Mouse (Mus musculus): Measurements from ENCODE around the gene Slc19a1. TPM values are rescaled to one million over a fixed set of nuclear protein-coding genes. Genes with fewer than 3 reads are reported as not detected.
A peak's percentile ranks its signal among the peaks of the same experiment; 100 is the strongest.

The Slc19a1 gene
- polyA plus RNA-seq, 1 experiment from 2014 or later: 9.6 TPM

DNA sequence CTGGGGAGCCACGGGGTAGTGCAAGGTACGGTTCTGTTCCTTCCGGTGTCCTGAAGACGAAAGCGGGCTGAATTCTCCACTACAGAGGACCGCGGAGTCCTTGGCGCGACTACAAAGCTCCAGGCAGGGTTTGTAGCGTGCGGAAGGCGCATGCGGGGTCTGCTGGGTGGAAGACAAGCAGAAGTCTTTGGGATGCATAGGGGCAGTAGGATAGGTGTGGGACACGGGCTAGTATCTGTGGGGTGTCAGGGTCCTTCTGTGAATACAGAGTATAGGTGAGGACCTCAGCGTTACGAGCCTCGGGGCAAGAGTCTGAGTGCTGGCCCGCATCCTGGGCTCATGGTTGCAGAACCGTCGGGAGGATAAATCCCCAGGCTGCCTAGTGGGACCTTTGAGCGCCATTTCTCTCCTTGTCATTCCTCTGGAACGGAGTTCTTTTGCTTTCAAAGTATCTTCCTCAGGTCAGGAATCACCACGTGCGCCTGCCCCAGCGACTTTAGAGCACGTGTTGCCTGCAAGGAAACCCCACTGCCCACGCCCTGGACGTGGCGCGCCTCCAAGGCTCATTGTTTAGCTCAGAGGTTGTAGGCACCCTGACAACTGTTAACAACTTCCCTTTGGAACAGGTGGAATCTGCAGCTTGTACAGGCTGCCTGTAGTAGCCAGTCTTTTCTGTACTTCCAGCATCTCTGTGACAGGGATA, 1.4 kb downstream of the Slc19a1 start:
- Histone ChIP-seq H3K27ac (no peak overlapping the region), H3K4me1 (replicated peaks) (peaks cover 15% of the 10 kb centered on the region), H3K9me3 (replicated peaks) (no peaks in the 10 kb centered on the region), H3K4me2 (peak overlapping the region; percentile 96), H3K9ac (peak overlapping the region; percentile 71), H3K4me3 (peak overlapping the region; percentile 70), H3K36me3 (peaks cover 4% of the 10 kb centered on the region), H3K27me3 (peaks cover 4% of the 10 kb centered on the region; the same call in 1 of the 2 replicates)
- peak; percentile 32; the same call in 1 of the 2 replicates for ATAC-seq (replicated peaks; ENCODE audit: insufficient number of reproducible peaks, insufficient read depth, low FRiP score, low read depth)
- WGBS: under 1% methylated on average over 30 of the region's 30 CpGs

- H3K27ac ChIP-seq: no peak overlapping the region
- H3K27me3 ChIP-seq: peaks cover 4% of the 10 kb centered on the region; the same call in 1 of the 2 replicates
- peaks cover 15% of the 10 kb centered on the region for H3K4me1 ChIP-seq (replicated peaks)
- no peak overlapping the region for H3K4me3 ChIP-seq
- peaks cover 11% of the 10 kb centered on the region for H3K36me3 ChIP-seq
- 71% methylated on average over 6 of the region's 6 CpGs for WGBS
- no peak overlapping the region for H3K9ac ChIP-seq
- no peak overlapping the region for H3K4me2 ChIP-seq
- no peak for ATAC-seq (replicated peaks; ENCODE audit: insufficient number of reproducible peaks, insufficient read depth, low FRiP score, low read depth)
- no peaks in the 10 kb centered on the region for H3K9me3 ChIP-seq (replicated peaks)
These were observed 3.4 kb downstream of the Slc19a1 start for GRCm38 (mm10) chr10:77035487-77035886.

- no peak overlapping the region for H3K4me2 ChIP-seq
- peaks cover 9% of the 10 kb centered on the region for H3K4me1 ChIP-seq (replicated peaks)
- H3K9ac ChIP-seq: no peak overlapping the region
- no peak overlapping the region for H3K27ac ChIP-seq
- peaks cover 21% of the 10 kb centered on the region for H3K36me3 ChIP-seq
- no peak for ATAC-seq (replicated peaks; ENCODE audit: insufficient number of reproducible peaks, insufficient read depth, low FRiP score, low read depth)
- H3K9me3 ChIP-seq (replicated peaks): no peaks in the 10 kb centered on the region
- 90% methylated on average over 8 of the region's 8 CpGs for WGBS
- H3K27me3 ChIP-seq: no peaks in the 10 kb centered on the region; the same call in 1 of the 2 replicates
- no peak overlapping the region for H3K4me3 ChIP-seq
These were observed 6.6 kb downstream of the Slc19a1 start for GRCm38 (mm10) chr10:77038579-77039174.

DNA sequence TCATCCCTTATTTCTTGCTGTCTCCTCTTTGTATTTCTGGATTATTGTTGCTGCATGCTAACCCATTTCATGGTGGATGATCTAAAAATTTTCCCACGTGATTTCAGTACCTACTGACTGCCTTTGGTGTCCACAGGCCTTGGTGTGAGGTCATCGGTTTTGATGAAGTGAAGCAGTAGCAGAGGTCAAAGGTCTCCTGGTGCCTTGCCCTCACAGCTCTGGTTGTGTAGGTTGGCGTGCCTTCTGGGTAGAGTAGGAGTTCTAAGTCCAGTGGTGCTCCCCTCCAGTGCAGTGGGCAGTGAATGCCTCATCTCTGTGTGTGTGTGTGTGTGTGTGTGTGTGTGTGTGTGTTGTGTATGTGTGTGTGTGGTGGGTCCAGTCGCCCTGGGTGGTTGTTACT, 16.2 kb downstream of the Slc19a1 start:
- Histone ChIP-seq H3K27ac (no peak overlapping the region), H3K4me2 (no peak overlapping the region), H3K4me1 (replicated peaks) (no peaks in the 10 kb centered on the region), H3K36me3 (peaks cover 23% of the 10 kb centered on the region; the same call in 1 of the 2 replicates), H3K9ac (no peak overlapping the region), H3K4me3 (no peak overlapping the region), H3K27me3 (no peaks in the 10 kb centered on the region), H3K9me3 (replicated peaks) (no peaks in the 10 kb centered on the region)
- 72% methylated on average over 4 of the region's 4 CpGs for WGBS
- ATAC-seq (replicated peaks; ENCODE audit: insufficient number of reproducible peaks, insufficient read depth, low FRiP score, low read depth): no peak

GRCm38 (mm10) chr10:77048606-77049005, 16.6 kb downstream of the Slc19a1 start:
- H3K36me3 ChIP-seq: peaks cover 23% of the 10 kb centered on the region; the same call in 1 of the 2 replicates
- H3K27ac ChIP-seq: no peak overlapping the region
- H3K9ac ChIP-seq: no peak overlapping the region
- WGBS: 87% methylated on average over 3 of the region's 3 CpGs
- H3K4me3 ChIP-seq: no peak overlapping the region
- no peaks in the 10 kb centered on the region for H3K4me1 ChIP-seq (replicated peaks)
- no peaks in the 10 kb centered on the region for H3K27me3 ChIP-seq
- no peak for ATAC-seq (replicated peaks; ENCODE audit: insufficient number of reproducible peaks, insufficient read depth, low FRiP score, low read depth)
- H3K4me2 ChIP-seq: no peak overlapping the region
- no peaks in the 10 kb centered on the region for H3K9me3 ChIP-seq (replicated peaks)

DNA sequence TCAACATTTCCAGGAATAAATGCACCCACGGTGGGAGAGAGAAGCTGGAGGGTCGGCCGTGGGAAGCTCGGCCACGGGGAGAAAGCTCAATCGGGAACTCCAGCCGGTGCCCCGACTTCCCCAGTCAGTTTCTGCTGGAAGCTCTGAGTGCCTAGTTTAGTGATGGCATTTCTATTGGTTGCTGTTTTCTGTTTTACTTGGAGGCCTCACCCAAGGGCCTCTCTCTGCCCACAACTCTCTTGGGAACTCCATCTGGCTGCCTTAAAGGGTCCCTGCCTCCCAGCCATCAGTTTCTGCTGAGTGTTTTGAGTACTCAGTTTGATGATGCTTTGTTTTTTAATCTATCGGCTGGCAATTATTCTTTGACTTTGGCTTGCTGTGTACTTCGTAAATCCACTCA, 24.7 kb downstream of the Slc19a1 start:
- H3K27ac ChIP-seq: no peak overlapping the region
- ATAC-seq (replicated peaks; ENCODE audit: insufficient number of reproducible peaks, insufficient read depth, low FRiP score, low read depth): no peak

GRCm38 (mm10) chr10:77061426-77061825, 29.4 kb downstream of the Slc19a1 start:
- Histone ChIP-seq H3K4me3 (no peak overlapping the region), H3K36me3 (peaks cover 14% of the 10 kb centered on the region), H3K9ac (no peak overlapping the region), H3K4me1 (replicated peaks) (no peaks in the 10 kb centered on the region; the same call in 1 of the 2 replicates), H3K27me3 (no peaks in the 10 kb centered on the region), H3K4me2 (no peak overlapping the region), H3K9me3 (replicated peaks) (no peaks in the 10 kb centered on the region), H3K27ac (no peak overlapping the region)
- ATAC-seq (replicated peaks; ENCODE audit: insufficient number of reproducible peaks, insufficient read depth, low FRiP score, low read depth): no peak
- 64% methylated on average over 3 of the region's 3 CpGs for WGBS

More for the DNA sequence above, 24.7 kb downstream of the Slc19a1 start:
- Histone ChIP-seq H3K4me3 (no peak overlapping the region), H3K9ac (no peak overlapping the region), H3K27me3 (no peaks in the 10 kb centered on the region), H3K4me2 (no peak overlapping the region), H3K4me1 (replicated peaks) (no peaks in the 10 kb centered on the region; the same call in 1 of the 2 replicates), H3K9me3 (replicated peaks) (no peaks in the 10 kb centered on the region), H3K36me3 (peaks cover 14% of the 10 kb centered on the region; the same call in 1 of the 2 replicates)
- 74% methylated on average over 10 of the region's 10 CpGs for WGBS

DNA sequence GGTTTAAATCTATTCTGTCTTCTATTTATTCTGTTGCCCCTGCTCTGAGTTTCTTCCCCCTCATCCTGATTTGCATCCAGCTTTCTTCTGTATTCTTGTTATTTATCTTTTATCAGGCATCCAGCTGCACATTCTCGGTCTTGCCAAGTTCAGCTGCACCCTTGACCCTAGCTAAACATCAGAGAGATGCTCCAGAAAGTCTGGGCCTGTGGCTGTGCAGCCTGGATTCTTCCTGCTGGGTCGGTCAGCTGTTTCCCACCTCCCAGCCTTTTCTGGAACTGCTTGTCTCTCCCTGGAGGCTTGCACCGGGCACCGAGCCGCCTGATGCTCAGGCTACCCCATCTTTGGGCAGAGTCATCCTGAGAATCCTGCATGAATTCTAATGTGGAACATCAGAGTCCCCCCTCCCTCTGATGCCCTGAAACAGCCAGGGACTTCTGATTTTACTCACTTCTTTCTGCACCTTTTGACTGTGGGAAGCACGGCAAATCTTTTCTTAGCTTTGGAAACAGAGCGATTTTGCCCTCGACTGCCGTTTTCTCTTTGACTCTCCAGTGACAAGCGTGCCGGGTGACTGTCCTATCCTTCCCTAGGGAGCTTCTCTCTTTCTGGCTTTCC, 30.5 kb downstream of the Slc19a1 start:
- Histone ChIP-seq H3K9me3 (replicated peaks) (no peaks in the 10 kb centered on the region), H3K4me3 (no peak overlapping the region), H3K27ac (no peak overlapping the region), H3K27me3 (no peaks in the 10 kb centered on the region), H3K4me1 (replicated peaks) (no peaks in the 10 kb centered on the region), H3K9ac (no peak overlapping the region), H3K4me2 (no peak overlapping the region), H3K36me3 (peaks cover 14% of the 10 kb centered on the region)
- 66% methylated on average over 11 of the region's 11 CpGs for WGBS
- no peak for ATAC-seq (replicated peaks; ENCODE audit: insufficient number of reproducible peaks, insufficient read depth, low FRiP score, low read depth)

DNA sequence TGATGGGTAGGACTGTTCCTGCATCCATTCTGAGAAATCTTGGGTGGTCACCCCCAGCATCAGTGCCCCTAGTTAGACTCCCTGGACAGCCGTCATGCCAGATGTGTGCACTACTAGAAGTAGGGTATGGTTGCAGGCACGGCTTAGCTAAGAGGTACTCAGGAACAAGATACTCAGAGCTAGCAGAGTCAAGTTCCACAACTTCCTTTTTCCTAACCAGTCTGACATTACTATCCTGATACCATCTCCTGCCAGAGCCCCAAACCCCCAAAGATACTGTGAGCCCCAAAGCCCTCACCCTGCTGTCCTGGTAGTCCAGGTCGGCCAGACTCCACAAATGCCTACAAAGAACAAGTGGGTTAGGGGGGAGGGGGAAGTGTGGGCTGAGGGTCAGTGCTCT, 32.2 kb downstream of the Slc19a1 start:
- Histone ChIP-seq H3K4me3 (no peak overlapping the region), H3K36me3 (peaks cover 10% of the 10 kb centered on the region), H3K9me3 (replicated peaks) (no peaks in the 10 kb centered on the region), H3K27me3 (no peaks in the 10 kb centered on the region), H3K4me1 (replicated peaks) (no peaks in the 10 kb centered on the region), H3K27ac (no peak overlapping the region), H3K4me2 (no peak overlapping the region), H3K9ac (no peak overlapping the region)
- no peak for ATAC-seq (replicated peaks; ENCODE audit: insufficient number of reproducible peaks, insufficient read depth, low FRiP score, low read depth)
- 91% methylated on average over 3 of the region's 3 CpGs for WGBS

- no peaks in the 10 kb centered on the region for H3K27me3 ChIP-seq
- H3K4me1 ChIP-seq (replicated peaks): no peaks in the 10 kb centered on the region
- H3K36me3 ChIP-seq: peaks cover 10% of the 10 kb centered on the region
- H3K27ac ChIP-seq: no peak overlapping the region
- ATAC-seq (replicated peaks; ENCODE audit: insufficient number of reproducible peaks, insufficient read depth, low FRiP score, low read depth): no peak
- H3K4me2 ChIP-seq: no peak overlapping the region
- no peaks in the 10 kb centered on the region for H3K9me3 ChIP-seq (replicated peaks)
- H3K9ac ChIP-seq: no peak overlapping the region
- no peak overlapping the region for H3K4me3 ChIP-seq
These were observed 32.6 kb downstream of the Slc19a1 start for GRCm38 (mm10) chr10:77064659-77065058.

GRCm38 (mm10) chr10:77068469-77068868, 36.4 kb downstream of the Slc19a1 start:
- H3K4me1 ChIP-seq (replicated peaks): no peaks in the 10 kb centered on the region
- 80% methylated on average over 7 of the region's 7 CpGs for WGBS
- ATAC-seq (replicated peaks; ENCODE audit: insufficient number of reproducible peaks, insufficient read depth, low FRiP score, low read depth): no peak
- H3K9me3 ChIP-seq (replicated peaks): no peaks in the 10 kb centered on the region
- H3K9ac ChIP-seq: no peak overlapping the region
- no peaks in the 10 kb centered on the region for H3K27me3 ChIP-seq
- H3K36me3 ChIP-seq: peaks cover 23% of the 10 kb centered on the region
- H3K4me2 ChIP-seq: no peak overlapping the region
- no peak overlapping the region for H3K27ac ChIP-seq
- no peak overlapping the region for H3K4me3 ChIP-seq

Measured in heart, embryonic 15.5 days (tissue).